Mouse (Mus musculus): Measurements from ENCODE around the gene Gabbr2. TPM values are rescaled to one million over a fixed set of nuclear protein-coding genes. Genes with fewer than 3 reads are reported as not detected.
A peak's percentile ranks its signal among the peaks of the same experiment; 100 is the strongest.

The Gabbr2 gene
- polyA plus RNA-seq, 1 experiment from 2014 or later = 0.08 TPM

DNA sequence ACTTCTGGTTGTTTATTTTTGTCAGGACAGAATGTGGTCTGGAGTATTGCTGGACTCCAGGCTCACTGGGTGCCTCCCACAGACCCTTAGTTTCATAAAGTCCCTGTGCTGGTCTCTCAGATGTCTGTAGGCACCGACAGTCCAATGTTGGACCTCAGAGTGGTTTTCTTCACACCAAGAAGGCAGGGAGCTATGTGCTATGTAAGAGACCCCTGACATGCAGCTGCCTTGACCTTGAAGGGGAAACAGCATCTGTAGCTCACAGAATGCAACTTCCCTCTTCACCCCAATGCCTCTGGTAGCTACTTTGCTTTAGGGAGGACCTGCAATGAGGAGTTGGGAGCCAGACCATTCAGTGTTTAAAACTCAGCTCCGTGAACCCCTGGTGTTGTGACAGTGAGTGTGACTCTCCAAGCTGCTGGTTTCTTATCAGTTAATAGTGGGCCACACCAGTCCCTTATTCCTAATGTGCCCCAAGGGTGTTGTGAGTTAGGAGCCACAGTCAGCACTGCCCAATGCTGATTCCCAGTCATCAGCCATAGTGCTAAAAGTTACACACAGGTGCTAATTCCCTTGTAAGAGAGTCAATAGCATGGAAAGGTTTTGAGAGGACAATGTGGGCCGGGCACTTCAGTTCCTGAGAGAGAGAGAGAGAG, 85.5 kb downstream of the Gabbr2 start:
- H3K27me3 ChIP-seq (replicated peaks) = no peaks in the 10 kb centered on the region
- 40% methylated on average over 3 of the region's 3 CpGs for WGBS (ENCODE audit: insufficient replicate concordance)
- H3K9me3 ChIP-seq (replicated peaks) = peaks cover 4% of the 10 kb centered on the region; the same call in 1 of the 2 replicates
- ATAC-seq = peak; percentile 65
- no peaks in the 10 kb centered on the region for H3K36me3 ChIP-seq
- H3K27ac ChIP-seq = peak overlapping the region; percentile 4; the same call in 1 of the 2 replicates
- H3K9ac ChIP-seq = no peak overlapping the region
- H3K4me1 ChIP-seq = peaks cover 48% of the 10 kb centered on the region
- no peak overlapping the region for H3K4me2 ChIP-seq
- no peak overlapping the region for H3K4me3 ChIP-seq

GRCm38 (mm10) chr4:46905152-46905551, 86.5 kb downstream of the Gabbr2 start:
- no peak overlapping the region for H3K27ac ChIP-seq
- peaks cover 4% of the 10 kb centered on the region; the same call in 1 of the 2 replicates for H3K9me3 ChIP-seq (replicated peaks)
- WGBS (ENCODE audit: insufficient replicate concordance) = 47% methylated on average over 3 of the region's 3 CpGs
- peaks cover 48% of the 10 kb centered on the region for H3K4me1 ChIP-seq
- H3K27me3 ChIP-seq (replicated peaks) = no peaks in the 10 kb centered on the region; the same call in 1 of the 2 replicates
- H3K4me3 ChIP-seq = no peak overlapping the region
- H3K36me3 ChIP-seq = no peaks in the 10 kb centered on the region
- no peak for ATAC-seq
- no peak overlapping the region for H3K4me2 ChIP-seq
- H3K9ac ChIP-seq = no peak overlapping the region

- peak; percentile 85 for ATAC-seq
- Histone ChIP-seq H3K9ac (no peak overlapping the region), H3K4me3 (no peak overlapping the region), H3K27me3 (replicated peaks) (peaks cover 3% of the 10 kb centered on the region; the same call in 1 of the 2 replicates), H3K9me3 (replicated peaks) (peaks cover 4% of the 10 kb centered on the region; the same call in 1 of the 2 replicates), H3K27ac (peak overlapping the region; percentile 36; the same call in 1 of the 2 replicates), H3K4me1 (peaks cover 55% of the 10 kb centered on the region), H3K4me2 (peak overlapping the region; percentile 37), H3K36me3 (no peaks in the 10 kb centered on the region)
- WGBS (ENCODE audit: insufficient replicate concordance) = 28% methylated on average over 12 of the region's 12 CpGs
Measured at GRCm38 (mm10) chr4:46904129-46904528, 87.5 kb downstream of the Gabbr2 start.

- H3K9me3 ChIP-seq (replicated peaks) = no peaks in the 10 kb centered on the region
- H3K27ac ChIP-seq = no peak overlapping the region
- peaks cover 40% of the 10 kb centered on the region for H3K27me3 ChIP-seq (replicated peaks)
- no peak overlapping the region for H3K9ac ChIP-seq
- ATAC-seq = no peak
- H3K4me3 ChIP-seq = no peak overlapping the region
- no peak overlapping the region for H3K4me2 ChIP-seq
- H3K4me1 ChIP-seq = peaks cover 19% of the 10 kb centered on the region
- WGBS (ENCODE audit: insufficient replicate concordance) = 63% methylated on average over 4 of the region's 4 CpGs
- H3K36me3 ChIP-seq = no peaks in the 10 kb centered on the region
Measured at GRCm38 (mm10) chr4:46898546-46898945, 93.1 kb downstream of the Gabbr2 start.

GRCm38 (mm10) chr4:46897634-46898399, 93.9 kb downstream of the Gabbr2 start:
- WGBS (ENCODE audit: insufficient replicate concordance) = 69% methylated on average over 18 of the region's 18 CpGs
- H3K36me3 ChIP-seq = no peaks in the 10 kb centered on the region
- no peak overlapping the region for H3K27ac ChIP-seq
- no peak overlapping the region for H3K4me3 ChIP-seq
- no peak overlapping the region for H3K9ac ChIP-seq
- ATAC-seq = no peak
- H3K27me3 ChIP-seq (replicated peaks) = peaks cover 40% of the 10 kb centered on the region
- peaks cover 12% of the 10 kb centered on the region for H3K4me1 ChIP-seq
- no peaks in the 10 kb centered on the region for H3K9me3 ChIP-seq (replicated peaks)
- no peak overlapping the region for H3K4me2 ChIP-seq

DNA sequence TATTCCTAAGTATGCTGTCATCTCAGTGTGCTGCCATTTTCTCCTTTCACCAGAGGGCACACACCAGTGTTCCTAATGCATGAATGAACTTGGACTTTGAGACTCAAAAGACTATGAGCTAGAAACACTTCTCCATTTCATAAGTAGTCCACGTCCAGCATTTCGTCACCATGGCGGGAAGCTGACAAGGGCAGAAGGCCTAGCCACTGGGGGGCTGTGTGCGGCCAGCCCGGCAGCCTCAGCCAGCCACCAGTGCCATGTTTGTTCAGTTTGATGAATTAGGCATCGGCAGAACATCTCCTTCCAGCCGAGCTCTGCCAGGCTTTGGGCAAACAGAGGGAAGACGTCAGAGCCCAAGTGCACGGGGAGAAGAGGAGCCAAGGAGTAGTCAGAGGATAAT, 97.5 kb downstream of the Gabbr2 start:
- Histone ChIP-seq H3K4me1 (peaks cover 1% of the 10 kb centered on the region), H3K36me3 (no peaks in the 10 kb centered on the region), H3K27ac (no peak overlapping the region), H3K9me3 (replicated peaks) (no peaks in the 10 kb centered on the region), H3K27me3 (replicated peaks) (peaks cover 65% of the 10 kb centered on the region), H3K9ac (no peak overlapping the region), H3K4me3 (no peak overlapping the region), H3K4me2 (no peak overlapping the region)
- 73% methylated on average over 9 of the region's 9 CpGs for WGBS (ENCODE audit: insufficient replicate concordance)
- ATAC-seq = no peak

- H3K4me2 ChIP-seq = no peak overlapping the region
- no peaks in the 10 kb centered on the region for H3K9me3 ChIP-seq (replicated peaks)
- peaks cover 7% of the 10 kb centered on the region for H3K4me1 ChIP-seq
- H3K27me3 ChIP-seq (replicated peaks) = peaks cover 39% of the 10 kb centered on the region; the same call in 1 of the 2 replicates
- no peaks in the 10 kb centered on the region for H3K36me3 ChIP-seq
- 63% methylated on average over 10 of the region's 10 CpGs for WGBS (ENCODE audit: insufficient replicate concordance)
- no peak overlapping the region for H3K27ac ChIP-seq
- no peak overlapping the region for H3K4me3 ChIP-seq
- no peak for ATAC-seq
- no peak overlapping the region for H3K9ac ChIP-seq
Measured at GRCm38 (mm10) chr4:46889175-46889574, 102.5 kb downstream of the Gabbr2 start.

DNA sequence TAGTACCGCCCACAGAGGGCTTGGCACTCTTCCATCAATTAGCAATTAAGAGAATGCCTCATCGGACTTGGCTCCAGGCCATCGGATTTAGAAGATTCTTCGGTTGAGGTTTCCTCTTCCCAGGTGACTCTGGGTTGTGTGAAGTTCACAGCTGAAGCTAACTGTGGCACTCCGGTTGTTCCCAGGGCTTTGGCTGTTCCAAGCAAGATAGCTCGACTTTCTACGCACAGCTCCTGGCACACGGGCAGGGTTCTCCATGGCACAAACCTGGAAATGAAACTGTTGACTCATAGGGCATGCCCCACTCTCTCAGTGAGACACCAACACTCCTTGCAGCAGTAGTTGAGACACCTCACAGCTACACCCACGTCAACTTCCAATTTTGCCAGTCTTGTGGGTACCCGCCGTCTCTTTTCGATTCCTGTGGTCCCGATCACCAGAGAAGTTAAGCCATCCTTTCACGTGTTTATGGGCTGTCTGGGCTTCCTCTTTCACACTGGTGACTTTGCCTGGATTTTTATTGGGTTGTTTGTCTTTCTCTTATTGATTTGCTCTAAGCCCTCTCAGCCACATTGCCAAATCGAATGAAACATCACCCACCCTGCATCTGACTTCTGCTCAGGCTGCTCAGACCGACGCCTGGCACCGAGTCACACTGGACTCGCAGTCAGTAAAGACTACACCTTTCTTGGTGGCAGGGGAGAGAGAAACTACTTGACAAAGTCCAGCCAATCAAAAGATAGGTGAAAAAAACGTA, 105.9 kb downstream of the Gabbr2 start:
- Histone ChIP-seq H3K9me3 (replicated peaks) (no peaks in the 10 kb centered on the region), H3K4me3 (no peak overlapping the region), H3K9ac (no peak overlapping the region), H3K4me2 (no peak overlapping the region), H3K4me1 (peaks cover 7% of the 10 kb centered on the region), H3K36me3 (no peaks in the 10 kb centered on the region), H3K27me3 (replicated peaks) (peaks cover 31% of the 10 kb centered on the region), H3K27ac (no peak overlapping the region)
- no peak for ATAC-seq
- 78% methylated on average over 20 of the region's 20 CpGs for WGBS (ENCODE audit: insufficient replicate concordance)

- Histone ChIP-seq H3K9me3 (replicated peaks) (no peaks in the 10 kb centered on the region), H3K4me1 (peaks cover 5% of the 10 kb centered on the region), H3K27ac (no peak overlapping the region), H3K27me3 (replicated peaks) (peaks cover 37% of the 10 kb centered on the region), H3K9ac (no peak overlapping the region), H3K36me3 (no peaks in the 10 kb centered on the region), H3K4me3 (no peak overlapping the region), H3K4me2 (no peak overlapping the region)
- WGBS (ENCODE audit: insufficient replicate concordance) = 71% methylated on average over 7 of the region's 7 CpGs
- no peak for ATAC-seq
Measured at GRCm38 (mm10) chr4:46884132-46884531, 107.5 kb downstream of the Gabbr2 start.

DNA sequence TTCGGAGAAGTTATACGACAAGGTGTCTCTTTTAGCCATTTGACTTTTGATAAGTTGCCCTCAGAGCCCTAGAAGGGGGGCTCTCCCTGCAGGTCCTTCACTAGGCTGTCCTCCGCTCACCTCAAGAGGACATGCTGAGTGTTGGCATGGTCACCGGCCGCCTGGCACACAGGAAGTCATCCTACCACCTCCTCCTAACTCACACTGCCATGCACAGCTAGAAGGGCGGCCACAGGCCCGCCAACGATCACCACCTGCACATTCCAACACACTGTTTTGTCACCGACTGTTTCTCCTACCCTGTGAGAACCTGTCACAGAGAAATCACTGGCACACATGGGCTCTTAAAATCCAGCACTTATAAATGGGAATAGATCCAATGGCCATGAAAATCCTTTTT, 108.1 kb downstream of the Gabbr2 start:
- Histone ChIP-seq H3K36me3 (no peaks in the 10 kb centered on the region), H3K9ac (no peak overlapping the region), H3K27ac (no peak overlapping the region), H3K4me2 (no peak overlapping the region), H3K27me3 (replicated peaks) (peaks cover 41% of the 10 kb centered on the region), H3K4me3 (no peak overlapping the region), H3K4me1 (no peaks in the 10 kb centered on the region; the same call in 1 of the 2 replicates), H3K9me3 (replicated peaks) (no peaks in the 10 kb centered on the region)
- 76% methylated on average over 9 of the region's 9 CpGs for WGBS (ENCODE audit: insufficient replicate concordance)
- no peak for ATAC-seq

DNA sequence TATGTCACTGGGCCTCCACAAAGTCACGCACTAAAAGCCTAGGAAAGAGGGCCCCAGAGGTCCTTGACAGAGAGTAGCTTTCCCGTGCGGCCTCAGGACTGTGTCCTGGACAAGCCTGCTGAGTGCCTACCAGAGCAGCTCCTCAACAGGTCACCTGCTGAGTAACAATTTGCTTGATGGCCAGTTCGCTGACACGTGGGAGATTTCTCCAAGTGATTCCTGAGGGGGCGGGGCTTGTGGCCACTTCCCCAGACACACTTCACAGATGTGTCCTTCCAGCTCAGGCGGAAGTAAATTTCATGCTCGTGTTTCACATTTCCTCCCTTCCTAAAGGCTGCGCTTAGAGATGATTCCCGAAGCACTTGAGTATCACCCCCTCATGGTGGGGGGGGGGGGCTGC, 108.6 kb downstream of the Gabbr2 start:
- H3K4me2 ChIP-seq = no peak overlapping the region
- ATAC-seq = no peak
- H3K27me3 ChIP-seq (replicated peaks) = peaks cover 46% of the 10 kb centered on the region
- 43% methylated on average over 10 of the region's 10 CpGs for WGBS (ENCODE audit: insufficient replicate concordance)
- no peak overlapping the region for H3K27ac ChIP-seq
- H3K4me3 ChIP-seq = no peak overlapping the region
- no peaks in the 10 kb centered on the region for H3K4me1 ChIP-seq
- H3K9ac ChIP-seq = no peak overlapping the region
- H3K9me3 ChIP-seq (replicated peaks) = no peaks in the 10 kb centered on the region
- no peaks in the 10 kb centered on the region for H3K36me3 ChIP-seq

- Histone ChIP-seq H3K9ac (no peak overlapping the region), H3K9me3 (replicated peaks) (no peaks in the 10 kb centered on the region), H3K4me1 (no peaks in the 10 kb centered on the region), H3K4me2 (no peak overlapping the region), H3K27ac (no peak overlapping the region), H3K27me3 (replicated peaks) (peaks cover 57% of the 10 kb centered on the region), H3K4me3 (no peak overlapping the region), H3K36me3 (no peaks in the 10 kb centered on the region)
- no peak for ATAC-seq
- 46% methylated on average over 4 of the region's 4 CpGs for WGBS (ENCODE audit: insufficient replicate concordance)
Measured at GRCm38 (mm10) chr4:46881271-46881670, 110.4 kb downstream of the Gabbr2 start.

Measured in liver, embryonic 12.5 days (tissue).